Mouse (Mus musculus) MEL (cell line): Measurements from ENCODE around the gene Myh9.

ENCODE experiments used
- BHLHE40 ChIP-seq: IDR thresholded peaks from 2 replicates; pipeline ENCODE4 v1.6.1; 2012; ENCODE audit warnings: low read depth, mild to moderate bottlenecking, inconsistent platforms, low read length, improper control_type of control experiment, borderline replicate concordance
- CHD2 ChIP-seq: IDR thresholded peaks from 2 replicates; pipeline ENCODE4 v1.6.1; 2011; ENCODE audit warnings: low read length, improper control_type of control experiment
- CTCF ChIP-seq, 3 experiments: IDR thresholded peaks in 2 of 3; conservative IDR thresholded peaks in 1 of 3; 2 replicates each; pipeline ENCODE4 v1.5.1; 2011 to 2012; ENCODE audit warnings: low read length in 3 of 3, low read depth in 2 of 3, mild to moderate bottlenecking in 2 of 3, improper control_type of control experiment in 1 of 3, inconsistent platforms in 1 of 3, mixed read lengths in 1 of 3, moderate library complexity in 1 of 3; ENCODE audit not compliant: control insufficient read depth in 1 of 3, insufficient read depth in 1 of 3, poor library complexity in 1 of 3, severe bottlenecking in 1 of 3
- E2F4 ChIP-seq: IDR thresholded peaks from 2 replicates; pipeline ENCODE4 v1.6.1; 2011; ENCODE audit warnings: low read depth, low read length, improper control_type of control experiment, borderline replicate concordance
- MAFK ChIP-seq: IDR thresholded peaks from 2 replicates; pipeline ENCODE4 v1.6.1; 2011; ENCODE audit warnings: low read depth, mild to moderate bottlenecking, low read length, improper control_type of control experiment, borderline replicate concordance
- MXI1 ChIP-seq: IDR thresholded peaks from 2 replicates; pipeline ENCODE4 v1.6.1; 2011; ENCODE audit warnings: mild to moderate bottlenecking, low read depth, low read length, improper control_type of control experiment
- MYC ChIP-seq: IDR thresholded peaks from 2 replicates; pipeline ENCODE4 v1.6.1; 2011; ENCODE audit warnings: low read depth, mild to moderate bottlenecking, low read length, improper control_type of control experiment, moderate library complexity
- POLR2A ChIP-seq, 2 experiments: IDR thresholded peaks; 2 replicates each; pipeline ENCODE4 v1.6.1; 2011 to 2012; ENCODE audit warnings: low read length in 2 of 2, mild to moderate bottlenecking in 2 of 2, control low read depth in 1 of 2, improper control_type of control experiment in 1 of 2, low read depth in 1 of 2, moderate library complexity in 1 of 2; ENCODE audit not compliant: control insufficient read depth in 1 of 2, insufficient read depth in 1 of 2, poor library complexity in 1 of 2
- RCOR1 ChIP-seq: IDR thresholded peaks from 2 replicates; pipeline ENCODE4 v1.6.1; 2012; ENCODE audit warnings: low read depth, mild to moderate bottlenecking, inconsistent platforms, low read length, improper control_type of control experiment
- TBP ChIP-seq: IDR thresholded peaks from 2 replicates; pipeline ENCODE4 v1.8.0; 2011; ENCODE audit warnings: low read depth, low read length, improper control_type of control experiment
- USF1 ChIP-seq: IDR thresholded peaks from 2 replicates; pipeline ENCODE4 v1.6.1; 2014; ENCODE audit warnings: low read depth, mild to moderate bottlenecking, inconsistent platforms, low read length, improper control_type of control experiment, moderate library complexity
- USF2 ChIP-seq, 2 experiments: IDR thresholded peaks; 2 replicates each; pipeline ENCODE4 v1.6.1; 2011 to 2012; ENCODE audit warnings: improper control_type of control experiment in 2 of 2, low read length in 2 of 2, borderline replicate concordance in 1 of 2, inconsistent platforms in 1 of 2, low read depth in 1 of 2, mild to moderate bottlenecking in 1 of 2; ENCODE audit not compliant: insufficient read depth in 1 of 2
- ZNF384 ChIP-seq: IDR thresholded peaks from 2 replicates; pipeline ENCODE4 v1.6.1; 2012; ENCODE audit warnings: low read depth, mild to moderate bottlenecking, inconsistent platforms, low read length, improper control_type of control experiment

GRCm38 (mm10) chr15:77775186-77775963 is 66.6 kb downstream of the Myh9 start:
- TF ChIP-seq CTCF (IDR thresholded peaks at IDR 0.05 in 2 of 3, conservative IDR thresholded peaks at IDR 0.05 in 1 of 3; ENCODE audit: control insufficient read depth in 1 of 3, insufficient read depth in 1 of 3, low read depth in 2 of 3, low read length in 3 of 3, poor library complexity in 1 of 3, severe bottlenecking in 1 of 3) (peak; percentile 87 to 99 (median 97)), MAFK (no peak), CHD2 (no peak), USF2 (IDR thresholded peaks at IDR 0.05; ENCODE audit: borderline replicate concordance in 1 of 2, insufficient read depth in 1 of 2, low read depth in 1 of 2, low read length in 2 of 2) (no peak), MYC (no peak), POLR2A (IDR thresholded peaks at IDR 0.05; ENCODE audit: control insufficient read depth in 1 of 2, insufficient read depth in 1 of 2, low read depth in 1 of 2, low read length in 2 of 2, poor library complexity in 1 of 2) (no peak), TBP (no peak), BHLHE40 (0 out of 2 replicates have a peak, but pooled peaks have one; percentile 36), RCOR1 (no peak), E2F4 (no peak), USF1 (no peak), MXI1 (no peak), ZNF384 (no peak)
